Mouse (Mus musculus): Measurements from ENCODE around the gene Eapp. TPM values are rescaled to one million over a fixed set of nuclear protein-coding genes. Genes with fewer than 3 reads are reported as not detected.

Gene Eapp
- polyA plus RNA-seq, 1 experiment from 2014 or later = 59.9 TPM

DNA sequence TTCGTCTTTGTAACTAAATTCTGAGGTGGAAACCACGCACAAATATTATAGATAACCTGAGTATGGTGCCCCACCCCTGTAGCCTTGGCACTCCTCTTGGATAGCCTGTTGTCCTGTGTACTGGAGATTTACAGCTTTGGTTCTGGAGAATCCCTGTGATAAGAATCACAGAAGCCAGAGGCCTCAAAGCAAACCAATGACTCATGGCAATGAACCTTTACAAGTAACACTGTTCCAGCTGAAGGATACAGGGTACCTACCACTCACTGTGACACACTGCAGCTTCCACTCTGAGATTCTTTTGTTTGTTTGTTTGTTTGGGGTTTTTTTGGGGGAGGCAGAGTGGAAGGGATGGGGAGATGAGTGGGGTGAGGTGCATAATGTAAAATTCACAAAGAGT is 73.8 kb downstream of the Eapp start:
- Histone ChIP-seq H3K4me2 (replicated peaks; ENCODE audit: low read depth, low read length) (no peak overlapping the region), H3K4me3 (ENCODE audit: low read length) (no peak overlapping the region), H3K36me3 (ENCODE audit: control insufficient read depth, insufficient read depth, low read length) (no peaks in the 10 kb centered on the region), H3K9ac (ENCODE audit: low read depth, low read length) (no peak overlapping the region), H3K9me3 (ENCODE audit: control insufficient read depth, low read length) (no peaks in the 10 kb centered on the region), H3K27ac (ENCODE audit: low read depth, low read length) (no peak overlapping the region), H3K4me1 (ENCODE audit: control insufficient read depth, insufficient read depth, low read length) (no peaks in the 10 kb centered on the region), H3K27me3 (ENCODE audit: control insufficient read depth, insufficient read depth, low read length) (no peaks in the 10 kb centered on the region)
- WGBS = 89% methylated on average over 2 of the region's 2 CpGs
- ATAC-seq (ENCODE audit: low FRiP score, low TSS enrichment) = no peak

MicroRNAs within 50 kb of the gene (microRNA counts, 519-probe panel; counts per million panel counts)
- microRNA mmu-miR-1892 = not detected

Small RNA genes lying within 50 kb of the gene (microRNA-seq; reads per million reads assigned to microRNA genes)
- gene Mir1892 = not detected

Other genes with a start within 250 kb of the Eapp start
- gene Sptssa, start 39.3 kb downstream of the Eapp start, polyA plus RNA-seq (2014; fragmentation: Nextera tagmentation; extraction: Ambion mirVana) = 224 and 255 TPM in 2 replicates
- gene Snx6, start 99.8 kb upstream of the Eapp start, polyA plus RNA-seq (2014; fragmentation: Nextera tagmentation; extraction: Ambion mirVana) = 199 and 235 TPM in 2 replicates
- gene Cfl2, start 167.0 kb upstream of the Eapp start, polyA plus RNA-seq (2014; fragmentation: Nextera tagmentation; extraction: Ambion mirVana) = 215 and 219 TPM in 2 replicates